Mouse (Mus musculus) adrenal gland, adult 2 months (tissue): ENCODE data around the gene Anxa7. TPM values are rescaled to one million over a fixed set of nuclear protein-coding genes. Genes with fewer than 3 reads are reported as not detected.

Experiments used
- DNase-seq: peaks from one replicate; pipeline ENCODE4 v3.0.0; 2021
- long read RNA-seq: library from polyadenylated mRNA; stranded (forward); transcript quantifications from one replicate; pipeline ENCODE4 v2.0.0, GENCODE M21; 2021
- polyA plus RNA-seq: library from polyadenylated mRNA; depleted of rRNA; stranded (reverse); fragments of >200 nt; gene quantifications from 2 replicates; pipeline ENCODE4 v1.2.3, GENCODE M21; 2012; rRNA removed
- total RNA-seq, 2 experiments: library from RNA; stranded (reverse); gene quantifications; 2 replicates each; pipeline ENCODE4 v1.2.3; 2021

Gene Anxa7
- total RNA-seq (100 to 1,000 TPM; 109 to 121 TPM), polyA plus RNA-seq (133 and 139 TPM in 2 replicates)
- long read RNA-seq, transcript Anxa7-201 (13 exons, 2,851 nt) = major isoform, 80 of 102 reads
- long read RNA-seq, partial matches to known transcripts = 13 of 102 reads
- long read RNA-seq, other reads (novel, unspliced or antisense) = 3 of 102 reads

GRCm38 (mm10) chr14:20479291-20480194 is at the start of gene Anxa7:
Gene Anxa7, minus strand, starts transcription at chr14:20480133.
- DNase-seq = peak; percentile 89

GRCm38 (mm10) chr14:20529643-20530042 is 49.7 kb upstream of the Anxa7 start:
- no peak for DNase-seq

- DNase-seq = no peak
Measured at GRCm38 (mm10) chr14:20520179-20520578, 40.2 kb upstream of the Anxa7 start.

GRCm38 (mm10) chr14:20508424-20508823 is 28.5 kb upstream of the Anxa7 start:
- DNase-seq = peak; percentile 12

- no peak for DNase-seq
Measured at GRCm38 (mm10) chr14:20502966-20503365, 23.0 kb upstream of the Anxa7 start.

DNA sequence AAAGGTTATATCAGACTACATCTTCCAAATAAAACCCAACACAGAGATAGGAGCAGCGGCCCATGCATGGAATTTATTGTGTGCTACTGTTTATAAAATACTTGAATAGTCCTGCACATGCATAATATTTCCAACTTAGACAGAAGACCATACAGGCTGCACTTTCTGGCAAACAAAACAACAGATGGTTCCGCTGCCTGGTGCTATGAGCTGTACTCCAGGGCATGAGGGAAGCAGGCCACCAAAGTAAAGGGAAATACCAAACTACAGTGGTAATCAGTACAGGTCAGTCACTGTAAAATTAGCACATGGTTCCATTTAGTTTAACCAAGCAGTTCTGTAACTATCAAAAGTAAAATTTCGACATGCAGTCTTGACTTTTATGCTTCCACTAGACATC is 20.0 kb upstream of the Anxa7 start:
- DNase-seq = no peak

- DNase-seq = no peak
Measured at GRCm38 (mm10) chr14:20496603-20497002, 16.7 kb upstream of the Anxa7 start, which contains the start of gene Mss51. Gene Mss51, minus strand, starts transcription at chr14:20496901.

GRCm38 (mm10) chr14:20486031-20486430 is 6.1 kb upstream of the Anxa7 start:
- no peak for DNase-seq

DNA sequence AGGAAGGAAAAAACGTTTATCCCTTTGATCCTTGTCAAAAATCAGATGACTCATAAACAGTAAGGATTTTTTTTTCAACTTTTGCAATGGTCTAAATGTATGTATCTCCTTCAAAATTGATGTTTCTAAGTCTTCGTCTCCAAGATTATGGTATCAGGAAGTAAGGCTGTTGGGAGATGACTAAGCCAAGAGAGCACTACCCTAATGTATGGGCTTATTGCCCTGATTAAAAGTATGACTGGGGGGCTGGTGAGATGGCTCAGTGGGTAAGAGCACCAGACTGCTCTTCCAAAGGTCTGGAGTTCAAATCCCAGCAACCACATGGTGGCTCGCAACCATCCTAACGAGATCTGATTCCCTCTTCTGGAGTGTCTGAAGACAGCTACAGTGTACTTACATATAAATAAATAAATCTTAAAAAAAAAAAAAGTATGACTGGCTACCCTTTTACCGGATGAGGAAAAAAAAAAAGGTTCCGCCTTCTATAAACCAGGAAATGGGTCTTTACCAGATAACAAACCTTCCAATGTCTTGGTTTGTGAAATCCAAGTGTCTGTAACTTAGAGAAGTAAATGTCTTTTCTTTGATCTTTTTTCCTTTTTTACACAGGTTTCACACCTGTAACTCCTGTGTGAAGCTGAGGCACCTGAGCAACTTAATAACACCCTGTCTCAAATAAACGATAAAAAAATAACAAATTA is 2.3 kb upstream of the Anxa7 start:
- DNase-seq = no peak

DNA sequence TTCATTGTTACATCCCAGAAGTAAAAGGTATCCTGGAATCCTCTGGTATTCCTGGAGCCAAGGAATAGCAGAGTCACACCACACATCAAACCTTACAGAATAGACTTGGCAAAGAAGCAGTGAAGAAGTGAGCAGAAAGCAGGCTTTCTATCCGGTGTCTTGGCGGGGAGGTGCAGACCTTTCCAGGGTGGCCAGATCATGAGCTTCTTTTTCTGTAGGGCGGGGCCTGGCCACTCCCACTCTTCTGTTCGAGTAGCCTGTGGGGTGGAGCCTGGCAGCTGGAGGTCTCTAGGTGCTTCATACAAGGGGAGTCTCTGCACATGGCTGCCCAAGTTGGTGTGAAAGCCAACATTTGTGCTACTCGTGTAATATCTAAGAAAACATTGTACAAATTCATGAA is 1.3 kb upstream of the Anxa7 start:
- DNase-seq = peak; percentile 32

- no peak for DNase-seq
Measured at GRCm38 (mm10) chr14:20480195-20480579, 254 bp upstream of the Anxa7 start.

DNA sequence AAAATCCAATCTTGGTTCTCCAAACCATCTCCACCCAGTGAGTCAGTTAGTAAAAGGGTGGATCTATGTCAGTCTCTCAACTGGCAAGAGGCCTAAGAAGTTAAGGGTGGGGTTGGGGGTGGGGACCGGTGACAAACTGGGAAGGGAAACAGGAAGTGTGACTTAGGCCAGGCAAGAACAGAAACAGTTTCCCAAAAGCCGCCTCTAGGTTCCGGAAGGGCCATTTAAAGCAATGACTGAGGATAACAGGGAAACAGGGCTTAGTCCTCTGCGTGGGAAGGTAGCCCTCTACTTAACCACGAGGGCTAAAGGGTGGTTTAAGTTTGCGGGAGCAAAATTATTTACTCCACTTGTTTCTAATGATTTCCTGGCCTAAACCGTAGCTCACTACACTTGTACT is 1.1 kb downstream of the Anxa7 start:
- DNase-seq = peak; percentile 77

DNA sequence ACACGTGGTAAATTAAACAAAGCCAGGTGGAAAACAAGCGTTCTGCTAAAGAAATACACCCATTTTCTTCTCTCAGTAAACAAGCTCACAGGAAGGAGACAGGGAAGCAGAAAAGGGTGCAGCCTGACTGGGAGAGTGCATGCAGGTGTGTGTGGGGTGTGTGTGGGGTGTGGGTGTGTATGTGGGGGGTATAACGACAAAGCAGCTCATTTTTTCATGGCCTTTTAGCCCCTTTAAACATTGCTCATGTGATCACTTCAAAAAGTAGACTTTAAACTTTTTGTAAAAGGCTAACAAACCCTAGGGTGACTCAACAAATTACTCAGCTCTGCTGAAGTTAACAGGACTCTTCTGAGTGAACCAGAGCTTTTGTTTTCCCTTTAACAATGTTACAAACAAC is 1.5 kb downstream of the Anxa7 start:
- no peak for DNase-seq

GRCm38 (mm10) chr14:20477261-20478025 is 2.5 kb downstream of the Anxa7 start:
- DNase-seq = no peak

DNA sequence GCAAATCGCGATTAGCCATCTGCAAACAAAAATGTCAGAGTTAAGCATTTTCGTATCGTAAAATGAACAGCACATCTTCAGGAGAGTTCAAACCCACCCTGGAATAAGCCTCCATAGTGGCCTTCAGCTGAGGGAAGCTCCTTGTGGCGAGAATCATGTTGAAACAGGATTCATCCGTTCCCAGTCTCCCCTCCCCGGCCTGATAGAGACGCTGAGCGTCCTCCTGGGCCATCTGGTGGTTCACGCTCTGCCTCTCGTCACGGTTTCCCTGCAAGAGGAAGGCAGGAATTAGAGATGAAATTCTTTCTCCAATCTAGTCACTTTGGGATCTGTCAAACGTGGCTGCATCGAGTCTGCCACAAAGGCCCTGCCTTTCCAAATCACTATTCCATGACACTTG is 19.7 kb downstream of the Anxa7 start:
- no peak for DNase-seq

DNA sequence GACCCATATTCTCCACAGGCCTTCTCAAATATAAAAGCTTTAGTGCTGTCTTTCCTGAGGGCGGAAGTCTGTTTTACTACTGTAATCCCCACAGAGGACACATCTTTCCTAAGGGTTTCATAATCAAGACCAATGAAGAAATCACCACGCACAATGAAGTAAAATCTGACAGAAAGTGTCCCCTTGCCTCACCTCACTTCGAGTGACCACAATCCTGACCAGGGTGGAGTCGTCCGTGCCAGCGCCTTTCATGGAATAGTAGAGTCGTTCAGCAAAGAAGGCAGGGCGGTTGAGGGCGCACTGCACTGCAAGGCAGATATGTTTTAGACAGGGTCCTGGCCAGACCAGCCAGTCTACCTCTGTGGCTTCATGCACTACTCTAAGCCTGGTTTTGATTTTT is 21.6 kb downstream of the Anxa7 start:
- no peak for DNase-seq

- DNase-seq = no peak
Measured at GRCm38 (mm10) chr14:20452929-20453328, 27.0 kb downstream of the Anxa7 start.

DNA sequence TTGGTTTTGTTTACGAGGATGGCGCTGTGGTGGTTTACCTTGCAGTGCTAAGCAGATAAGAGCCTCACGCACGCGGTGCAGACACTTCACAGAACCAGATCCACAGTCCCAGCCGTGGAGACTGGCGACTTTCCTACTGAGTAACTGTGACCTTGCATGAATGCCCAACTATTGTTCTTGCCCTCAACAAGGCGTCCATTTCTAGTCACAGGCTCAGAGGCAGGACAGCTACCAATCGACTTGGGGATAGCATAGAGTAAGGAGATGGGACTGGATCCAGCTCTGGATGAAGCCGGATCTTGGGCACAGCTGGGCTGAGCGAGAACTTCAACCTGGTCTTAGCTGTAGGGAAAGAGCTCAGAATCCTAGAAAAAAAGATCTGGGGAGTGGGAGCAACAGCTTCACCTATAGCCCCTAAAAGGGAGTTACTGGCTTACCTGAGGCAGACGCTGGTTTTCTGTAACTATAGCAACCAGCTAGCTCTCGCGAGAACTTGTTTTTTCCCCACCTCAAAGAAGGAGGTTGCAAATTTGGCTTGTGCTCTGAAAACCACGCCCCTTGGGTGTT is 28.1 kb downstream of the Anxa7 start, which contains the start of gene Cfap70:
Gene Cfap70, minus strand, starts transcription at position 462 of the 567 bp plus-strand sequence.
- DNase-seq = peak; percentile 80

DNA sequence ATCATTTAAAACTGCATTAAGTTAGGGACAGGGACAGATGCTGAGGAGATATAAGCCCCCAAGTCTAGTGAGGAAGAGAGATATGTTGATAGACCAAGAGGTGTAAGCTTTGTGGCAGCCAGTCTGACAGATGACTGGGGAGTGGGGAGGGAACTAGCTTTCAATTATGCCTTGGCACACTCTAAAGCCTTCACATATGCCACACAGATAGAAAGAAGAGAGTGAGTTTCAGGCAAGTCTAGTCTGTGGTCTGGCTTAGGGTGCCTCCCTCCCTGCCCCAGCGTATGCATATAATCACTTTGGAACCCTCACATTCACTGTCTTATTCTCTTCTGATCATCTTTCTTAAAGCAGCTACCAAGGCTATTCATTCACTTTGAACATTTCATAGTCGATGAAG is 28.6 kb downstream of the Anxa7 start:
- DNase-seq = no peak

DNA sequence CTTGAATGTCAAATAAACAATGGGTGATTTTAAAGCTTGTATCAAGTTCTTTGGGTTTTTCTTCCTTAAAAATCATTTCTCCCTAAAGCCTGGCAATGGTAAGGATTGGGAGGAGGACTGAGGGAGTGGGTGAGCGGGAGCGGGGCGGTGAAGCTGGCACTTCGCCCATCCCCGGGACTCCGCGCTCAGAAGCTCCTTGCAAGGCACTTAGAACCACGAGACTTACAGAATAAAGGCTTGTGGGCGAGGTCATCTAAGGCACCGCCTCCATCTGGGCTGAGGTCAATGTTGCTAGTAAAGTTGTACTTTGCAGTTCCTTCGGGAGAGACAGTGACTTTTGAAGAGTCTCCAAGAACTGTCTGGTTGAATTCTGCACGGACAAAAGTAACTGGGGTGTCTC is 32.7 kb downstream of the Anxa7 start:
- DNase-seq = no peak

GRCm38 (mm10) chr14:20442252-20442651 is 37.7 kb downstream of the Anxa7 start:
- peak; percentile 19 for DNase-seq

DNA sequence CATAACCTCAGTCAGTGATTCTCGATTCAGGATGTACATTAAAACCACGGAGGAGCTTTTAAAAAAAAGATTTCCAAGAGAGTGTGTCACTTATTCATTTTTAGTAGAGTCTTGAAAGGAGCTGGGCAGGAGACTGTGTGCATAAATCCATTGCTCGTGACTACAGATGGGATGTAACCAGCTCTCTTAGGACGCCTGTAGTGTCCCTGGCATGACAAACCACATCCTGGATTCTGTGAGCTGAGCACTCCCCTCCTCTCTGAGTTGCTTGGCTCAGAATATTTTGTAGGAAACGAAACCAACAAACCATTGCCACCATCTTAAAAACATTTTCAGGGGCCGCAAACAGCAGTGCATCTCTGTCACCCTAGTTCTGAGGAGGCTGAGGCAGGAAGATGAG is 43.0 kb downstream of the Anxa7 start:
- DNase-seq = no peak
